Mouse (Mus musculus): ENCODE measurements around the gene Gm13030.

GRCm38 (mm10) chr4:138859245-138859644 is 14.5 kb downstream of the Gm13030 start:
- TF ChIP-seq CHD2 (IDR thresholded peaks at IDR 0.05; ENCODE audit: low read depth, low read length) (no peak), HCFC1 (IDR thresholded peaks at IDR 0.05; ENCODE audit: borderline replicate concordance, insufficient read depth, low read length) (no peak), ZNF384 (IDR thresholded peaks at IDR 0.05; ENCODE audit: low read depth, low read length) (no peak), ZC3H11A (IDR thresholded peaks at IDR 0.05; ENCODE audit: borderline replicate concordance, low read depth, low read length) (no peak), MAFK (IDR thresholded peaks at IDR 0.05; ENCODE audit: insufficient read depth, low read depth, low read length) (no peak)
